Mouse (Mus musculus): Measurements from ENCODE around the gene Kng1.
"Not testable (repeated sequence)": the region's sequence is repeated elsewhere in the genome, so short reads cannot be mapped to it uniquely, and the experiment has no call there.

The Kng1 gene

DNA sequence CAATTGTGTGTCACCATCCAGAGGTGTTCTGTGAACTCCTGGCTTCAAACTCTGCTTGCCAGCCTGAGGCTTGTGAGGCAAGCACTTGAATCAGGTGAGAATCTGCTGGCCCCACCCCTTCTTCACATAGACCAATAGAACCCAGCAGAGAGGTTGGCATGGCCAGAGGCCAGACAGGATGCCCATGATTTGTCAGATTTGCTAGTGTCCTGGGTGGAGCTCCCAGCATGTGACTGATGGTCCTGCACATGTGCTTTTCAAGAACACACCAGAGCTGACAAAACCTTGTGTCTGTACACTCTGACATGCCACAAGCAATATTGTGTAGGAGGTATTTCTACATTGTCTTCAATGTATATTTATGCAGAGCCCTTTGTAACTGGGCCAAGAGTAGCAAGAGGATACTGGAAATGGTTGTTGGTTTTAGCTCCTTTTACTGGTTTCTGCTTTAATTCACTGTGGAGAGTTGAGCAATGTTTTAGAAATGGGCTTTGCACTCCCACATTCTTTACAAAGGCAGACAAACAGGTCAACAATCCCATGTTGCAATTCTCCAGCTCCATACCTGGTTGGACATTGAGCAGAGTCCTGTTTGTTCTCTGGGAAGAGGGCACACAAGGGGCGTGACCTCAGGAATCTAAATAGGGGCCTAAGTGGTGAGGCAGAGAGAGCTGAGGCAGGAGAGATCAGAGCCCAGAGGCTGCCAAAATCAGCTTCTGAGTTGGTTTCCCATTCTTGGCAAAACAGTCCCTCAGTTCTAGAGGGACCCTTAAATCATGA lies at the start of gene Kng1:
Kng1 (plus strand) TSS at position 198 of the 780 bp plus-strand sequence.
- DNase-seq (ENCODE audit: low spot score) = not testable (repeated sequence)

DNA sequence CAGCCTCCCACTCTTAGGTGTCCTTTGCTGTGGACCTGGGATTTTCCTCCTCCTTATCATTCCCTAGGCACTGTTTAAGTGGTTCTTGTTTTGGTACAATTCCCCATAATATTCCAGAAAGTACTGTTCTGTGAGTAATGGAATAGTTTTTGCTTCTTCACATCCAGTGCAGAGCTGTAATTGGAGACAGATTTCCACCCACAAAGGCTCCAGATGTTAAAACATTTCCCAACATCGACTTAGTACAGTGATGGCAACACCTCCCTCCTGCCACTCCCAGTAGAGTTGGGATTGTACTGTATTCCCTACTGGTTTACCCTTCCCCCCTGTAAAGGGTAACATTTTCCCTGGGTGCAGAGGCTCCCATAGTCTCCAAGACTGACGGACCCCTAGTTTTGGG lies 43.9 kb upstream of the Kng1 start:
- DNase-seq (ENCODE audit: low spot score) = not testable (repeated sequence)

DNA sequence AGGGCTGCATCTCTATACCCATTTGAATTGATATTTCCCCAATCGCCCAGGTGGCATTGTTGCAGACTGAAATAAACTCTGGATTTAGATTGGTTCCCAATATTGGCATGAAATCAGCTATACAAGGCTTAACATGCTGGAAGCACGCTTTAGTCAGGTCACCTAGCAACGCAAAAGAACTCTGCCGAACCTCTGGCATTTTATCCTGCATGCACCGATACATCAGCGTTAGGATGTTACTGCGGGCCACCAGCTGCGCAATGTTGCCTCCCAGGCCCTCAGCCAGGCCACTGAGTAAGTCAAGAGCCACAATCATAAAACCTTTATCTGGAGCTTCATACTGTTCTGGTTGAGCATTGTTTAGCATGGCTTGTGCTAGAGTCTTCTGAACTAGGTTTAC lies 43.0 kb upstream of the Kng1 start:
- not testable (repeated sequence) for DNase-seq (ENCODE audit: low spot score)

DNA sequence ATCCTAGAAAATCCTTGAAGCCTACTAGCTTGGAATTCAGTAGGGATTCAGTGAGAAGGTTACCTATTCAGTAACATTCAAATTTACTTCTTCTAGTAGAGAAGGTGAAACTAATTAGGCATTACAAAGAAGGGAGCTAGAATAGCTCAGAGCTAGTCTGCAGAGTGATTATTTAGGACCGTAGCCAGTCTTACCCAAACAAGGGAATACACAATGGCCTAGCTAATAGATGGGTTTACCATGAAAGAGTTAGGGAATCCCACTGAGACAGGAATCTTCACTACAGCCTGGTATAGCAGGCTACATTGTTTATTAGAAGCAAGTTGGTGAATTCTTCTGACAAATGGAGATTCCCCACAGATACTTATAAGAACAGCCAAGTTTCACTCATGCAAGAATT lies 37.1 kb upstream of the Kng1 start:
- DNase-seq (ENCODE audit: low spot score) = not testable (repeated sequence)

DNA sequence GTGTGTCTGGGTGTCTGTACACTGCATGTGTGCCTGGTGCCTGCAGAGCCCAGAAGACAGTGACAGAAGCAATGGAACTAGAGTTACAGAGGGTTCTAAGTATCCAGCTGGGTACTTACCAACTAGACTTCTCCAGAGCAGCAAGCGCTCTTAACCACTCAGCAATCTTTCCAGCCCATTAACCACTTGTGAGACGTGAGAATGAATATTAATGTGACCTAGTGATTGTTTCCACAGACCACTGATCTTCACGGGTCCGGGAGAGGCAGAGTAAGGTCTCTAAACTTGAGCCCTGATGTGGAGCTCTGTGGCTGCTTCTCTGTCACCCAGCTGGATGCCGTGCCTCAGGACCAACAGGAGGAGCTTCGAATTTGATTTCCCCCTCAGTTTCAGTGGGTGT lies 32.6 kb upstream of the Kng1 start:
- DNase-seq (ENCODE audit: low spot score) = no peak

DNA sequence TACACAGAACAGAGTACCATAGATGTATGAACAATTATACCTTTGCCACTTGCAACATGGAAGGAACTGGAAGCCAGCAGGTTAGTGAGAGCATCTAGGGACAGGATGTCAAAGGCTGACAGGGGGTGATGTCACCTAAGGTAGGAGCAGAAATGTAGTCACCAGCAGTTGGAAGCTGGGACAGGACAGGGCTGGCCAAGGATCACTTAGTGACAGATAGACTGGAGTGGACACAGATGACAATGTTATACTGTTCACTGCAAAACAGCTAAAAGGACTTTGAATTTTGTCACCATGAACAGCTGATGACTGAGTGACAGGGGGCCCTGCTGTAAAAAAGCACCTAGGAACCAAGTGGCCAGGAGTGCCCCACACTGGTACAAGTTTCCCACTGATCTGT lies 31.1 kb upstream of the Kng1 start:
- no peak for DNase-seq (ENCODE audit: low spot score)

DNA sequence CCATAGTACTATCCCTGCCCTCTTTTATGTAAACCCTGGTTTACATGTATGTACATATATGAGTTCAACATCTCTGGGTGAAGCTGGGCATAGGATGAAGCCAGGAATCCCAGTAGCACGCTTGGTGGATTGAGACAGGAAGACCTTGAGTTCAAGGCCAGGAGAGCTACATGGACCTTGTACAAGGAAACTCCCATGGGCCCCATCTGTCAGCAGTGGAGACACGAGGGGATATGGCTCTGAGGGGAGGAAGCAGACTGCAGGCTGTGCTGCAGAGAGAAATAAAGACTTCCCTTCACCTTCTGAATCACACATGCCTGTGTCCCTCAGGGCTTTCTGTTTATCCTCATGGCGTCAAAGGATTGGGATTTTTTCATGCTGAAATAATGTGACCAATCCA lies 30.3 kb upstream of the Kng1 start:
- not testable (repeated sequence) for DNase-seq (ENCODE audit: low spot score)

DNA sequence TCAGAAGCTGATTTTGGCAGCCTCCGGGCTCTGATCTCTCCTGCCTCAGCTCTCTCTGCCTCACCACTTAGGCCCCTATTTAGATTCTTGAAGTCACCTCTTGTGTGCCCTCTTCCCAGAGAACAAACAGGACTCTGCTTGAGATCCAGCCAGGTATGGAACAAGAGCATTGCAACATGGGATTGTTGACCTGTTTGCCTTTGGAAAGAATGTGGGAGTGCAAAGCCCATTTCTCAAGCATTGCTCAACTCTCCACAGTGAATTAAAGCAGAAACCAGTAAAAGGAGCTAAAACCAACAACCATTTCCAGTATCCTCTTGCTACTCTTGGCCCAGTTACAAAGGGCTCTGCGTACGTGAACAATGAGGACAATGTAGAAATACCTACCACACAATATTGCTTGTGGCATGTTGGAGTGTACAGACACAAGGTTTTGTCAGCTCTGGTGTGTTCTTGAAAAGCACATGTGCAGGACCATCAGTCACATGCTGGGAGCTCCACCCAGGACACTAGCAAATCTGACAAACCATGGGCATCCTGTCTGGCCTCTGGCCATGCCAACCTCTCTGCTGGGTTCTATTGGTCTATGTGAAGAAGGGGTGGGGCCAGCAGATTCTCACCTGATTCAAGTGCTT lies 28.6 kb upstream of the Kng1 start, which contains the start of gene Kng2:
Kng2 (minus strand) TSS at position 517 of the 635 bp plus-strand sequence.
- DNase-seq (ENCODE audit: low spot score) = not testable (repeated sequence)

DNA sequence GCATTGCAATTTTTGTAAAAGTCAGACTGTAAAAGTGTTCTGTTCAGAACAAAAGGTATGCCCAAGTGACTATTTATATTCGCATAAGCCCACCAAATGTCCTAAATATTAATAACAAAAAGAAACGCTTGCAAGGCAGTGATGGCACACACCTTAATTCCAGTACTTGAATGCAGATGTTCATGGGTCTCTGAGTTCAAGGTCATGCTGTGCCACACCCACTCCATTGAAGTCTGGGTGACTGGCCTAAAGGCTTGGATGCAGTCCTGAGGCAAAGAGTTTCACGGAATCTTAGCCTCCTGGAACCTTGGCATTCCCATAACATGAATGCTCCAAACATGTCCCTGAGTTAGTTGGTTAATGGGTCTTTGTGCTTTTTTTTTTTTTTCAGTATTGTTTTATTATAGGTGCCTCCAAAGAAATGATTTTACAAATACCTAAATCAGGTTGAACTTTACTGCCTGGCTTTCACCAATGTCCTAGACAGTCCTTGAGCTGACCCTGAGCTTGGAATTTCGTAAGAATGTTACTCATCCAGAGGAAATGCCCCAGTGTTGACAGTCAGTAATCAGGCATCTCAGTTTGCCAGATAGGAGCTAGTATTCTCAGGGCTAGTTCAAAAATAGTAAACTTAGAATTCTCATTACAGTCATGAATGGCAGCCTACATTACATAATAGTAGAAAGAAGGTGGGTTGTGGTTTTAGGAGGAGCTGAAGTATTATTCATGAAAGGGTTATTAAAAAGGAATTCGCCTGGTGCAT lies 26.8 kb upstream of the Kng1 start:
- DNase-seq (ENCODE audit: low spot score) = no peak

DNA sequence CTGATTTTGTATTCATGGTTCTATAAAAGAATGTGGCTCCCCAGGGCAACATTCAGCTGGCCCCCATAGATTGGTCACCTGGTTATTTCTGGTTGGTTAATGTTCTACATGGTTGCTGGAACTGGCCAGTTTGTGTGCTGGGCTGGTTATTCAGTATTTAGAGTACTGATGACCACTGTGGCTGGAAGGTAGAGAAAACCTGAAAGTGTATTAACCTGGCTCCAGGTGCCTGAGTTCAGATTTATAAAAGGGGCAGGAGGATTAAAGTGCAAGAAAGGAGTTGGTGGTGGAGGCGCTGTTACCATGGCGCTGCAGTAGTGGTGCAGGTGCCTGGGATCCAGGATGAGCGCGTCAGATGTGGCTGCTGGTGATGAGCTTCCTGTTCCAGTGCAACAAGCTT lies 24.0 kb upstream of the Kng1 start:
- no peak for DNase-seq (ENCODE audit: low spot score)

DNA sequence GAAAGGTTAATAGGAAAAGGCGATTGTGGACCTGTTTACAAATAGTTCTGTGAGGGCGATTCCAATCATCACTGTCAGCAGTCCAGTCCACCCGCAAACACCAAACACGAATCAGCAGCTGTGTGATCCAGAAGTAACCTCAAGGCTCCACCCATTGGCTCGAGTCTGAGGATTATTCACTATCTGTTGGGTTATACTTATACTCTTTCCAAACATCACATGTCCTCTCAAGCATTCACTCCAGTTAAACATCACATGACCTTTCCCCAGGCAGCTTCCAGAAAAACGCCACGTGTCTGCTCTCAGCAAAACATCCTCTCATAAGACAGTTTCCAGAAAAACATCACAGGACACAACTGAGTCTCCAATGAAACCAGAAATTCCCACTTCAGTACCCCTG lies 19.9 kb upstream of the Kng1 start:
- no peak for DNase-seq (ENCODE audit: low spot score)

DNA sequence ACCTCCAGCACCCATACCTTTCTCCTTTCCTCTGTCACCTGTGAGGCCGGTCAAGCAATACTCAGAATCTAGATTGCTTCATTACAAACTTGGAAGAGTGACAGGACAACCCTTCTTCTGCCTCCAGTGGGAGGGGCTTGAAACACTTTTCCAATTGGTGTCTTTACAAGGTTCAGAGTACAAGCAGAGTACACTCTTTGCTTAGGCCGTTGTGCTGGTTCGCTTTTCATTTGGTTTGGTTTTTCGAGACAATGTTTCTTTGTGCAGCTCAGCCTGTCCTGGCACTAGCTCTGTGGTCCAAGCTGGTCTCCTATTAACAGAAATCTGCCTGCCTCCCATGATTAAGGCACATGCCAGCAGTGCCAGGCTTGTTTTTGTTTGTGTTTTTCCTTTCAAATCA lies 18.4 kb upstream of the Kng1 start:
- DNase-seq (ENCODE audit: low spot score) = no peak

DNA sequence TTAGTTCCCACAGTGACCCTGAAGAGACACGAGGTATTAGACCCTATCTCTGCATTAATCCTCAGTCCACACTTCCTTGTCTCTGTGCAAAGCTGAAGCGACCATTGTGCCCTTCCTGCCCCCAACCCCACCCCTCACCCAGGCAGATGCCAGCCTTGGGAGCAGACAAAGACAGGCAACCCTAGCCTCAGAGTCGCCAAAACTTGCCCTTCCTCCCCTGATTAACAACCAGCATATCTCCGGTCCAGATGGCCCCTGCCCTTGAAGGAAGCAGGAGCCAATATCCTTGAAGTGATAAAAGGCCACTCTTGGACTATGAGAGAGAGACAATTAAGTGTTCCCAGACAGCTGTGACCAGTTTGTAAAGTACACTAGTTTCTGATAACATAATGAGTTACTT lies 16.8 kb upstream of the Kng1 start:
- DNase-seq (ENCODE audit: low spot score) = no peak

DNA sequence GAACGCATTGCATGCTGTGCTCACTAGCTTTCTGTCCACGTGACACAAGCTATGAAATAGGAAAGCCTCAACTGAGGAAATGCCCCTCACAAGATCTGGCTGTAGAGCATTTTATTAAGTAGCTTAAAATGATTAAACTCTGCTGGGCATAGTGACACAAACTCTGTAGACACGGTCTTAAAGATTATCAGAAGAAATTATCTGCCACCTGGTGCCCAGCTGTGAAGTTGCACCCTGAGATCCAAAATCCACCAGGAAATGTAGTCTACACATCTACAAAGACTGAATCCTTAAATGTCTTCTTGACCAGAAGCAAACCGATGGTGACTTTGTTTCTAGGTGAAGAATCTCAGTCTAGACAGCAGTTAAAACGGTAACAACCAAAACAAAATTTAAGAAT lies 11.3 kb upstream of the Kng1 start:
- DNase-seq (ENCODE audit: low spot score) = no peak

DNA sequence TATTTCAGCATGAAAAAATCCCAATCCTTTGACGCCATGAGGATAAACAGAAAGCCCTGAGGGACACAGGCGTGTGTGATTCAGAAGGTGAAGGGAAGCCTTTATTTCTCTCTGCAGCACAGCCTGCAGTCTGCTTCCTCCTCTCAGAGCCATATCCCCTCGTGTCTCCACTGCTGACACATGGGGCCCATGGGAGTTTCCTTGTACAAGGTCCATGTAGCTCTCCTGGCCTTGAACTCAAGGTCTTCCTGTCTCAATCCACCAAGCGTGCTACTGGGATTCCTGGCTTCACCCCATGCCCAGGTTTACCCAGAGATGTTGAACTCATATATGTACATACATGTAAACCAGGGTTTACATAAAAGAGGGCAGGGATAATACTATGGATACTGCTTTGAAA lies 2.0 kb downstream of the Kng1 start:
- DNase-seq (ENCODE audit: low spot score) = not testable (repeated sequence)

DNA sequence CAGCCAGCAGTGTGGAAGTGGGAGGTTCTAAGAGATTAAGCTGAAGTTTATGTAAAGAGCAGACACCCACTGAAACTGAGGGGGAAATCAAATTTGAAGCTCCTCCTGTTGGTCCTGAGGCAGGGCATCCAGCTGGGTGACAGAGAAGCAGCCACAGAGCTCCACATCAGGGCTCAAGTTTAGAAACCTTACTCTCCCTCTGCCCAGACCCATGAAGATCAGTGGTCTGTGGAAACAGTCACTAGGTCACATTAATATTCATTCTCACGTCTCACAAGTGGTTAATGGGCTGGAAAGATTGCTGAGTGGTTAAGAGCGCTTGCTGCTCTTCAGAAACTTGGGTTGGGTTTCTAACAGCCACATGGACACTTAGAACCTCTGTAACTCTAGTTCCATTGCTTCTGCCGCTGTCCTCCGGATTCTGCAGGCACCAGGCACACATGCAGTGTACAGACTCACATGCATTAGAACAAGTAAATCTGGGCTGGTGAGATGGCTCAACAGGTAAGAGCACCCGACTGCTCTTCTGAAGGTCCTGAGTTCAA lies 3.2 kb downstream of the Kng1 start:
- not testable (repeated sequence) for DNase-seq (ENCODE audit: low spot score)

DNA sequence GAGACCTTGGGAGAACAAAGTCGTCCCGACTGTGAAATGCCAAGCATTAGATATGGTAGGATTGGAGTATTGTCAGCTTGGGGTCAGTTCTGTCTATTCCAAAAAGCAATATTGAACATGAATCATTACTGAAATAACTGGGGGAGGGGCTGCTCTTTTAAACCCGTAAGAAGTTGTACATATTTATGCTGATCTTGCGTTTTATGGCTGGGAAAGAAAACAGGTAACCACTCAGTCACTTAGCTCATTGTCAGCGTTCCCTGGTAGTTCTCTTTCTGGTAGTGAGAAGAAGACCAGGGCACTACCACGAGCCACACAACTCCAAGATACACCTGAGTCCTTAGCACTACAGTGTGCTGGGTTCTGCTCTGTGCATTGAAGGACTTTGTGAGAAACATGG lies 19.9 kb downstream of the Kng1 start:
- DNase-seq (ENCODE audit: low spot score) = not testable (repeated sequence)

DNA sequence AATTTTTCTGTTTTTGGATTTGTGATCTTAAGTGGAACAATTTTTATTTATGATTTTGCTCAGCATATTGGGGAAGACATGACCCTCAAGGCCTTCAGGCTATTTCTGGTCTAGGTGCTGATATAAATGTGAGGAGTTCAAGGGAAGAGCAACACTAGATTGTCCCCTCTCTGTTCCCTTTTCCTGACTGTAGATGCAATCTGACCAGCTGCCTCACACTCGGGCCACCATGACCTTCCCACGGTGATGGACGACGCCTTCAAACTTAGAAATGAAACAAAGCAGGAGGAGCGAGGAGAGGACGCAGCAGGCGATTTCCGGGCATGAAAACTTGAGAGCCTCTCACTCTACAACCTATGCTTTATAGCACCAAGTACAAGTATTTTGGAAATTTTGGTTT lies 29.5 kb downstream of the Kng1 start:
- DNase-seq (ENCODE audit: low spot score) = not testable (repeated sequence)

DNA sequence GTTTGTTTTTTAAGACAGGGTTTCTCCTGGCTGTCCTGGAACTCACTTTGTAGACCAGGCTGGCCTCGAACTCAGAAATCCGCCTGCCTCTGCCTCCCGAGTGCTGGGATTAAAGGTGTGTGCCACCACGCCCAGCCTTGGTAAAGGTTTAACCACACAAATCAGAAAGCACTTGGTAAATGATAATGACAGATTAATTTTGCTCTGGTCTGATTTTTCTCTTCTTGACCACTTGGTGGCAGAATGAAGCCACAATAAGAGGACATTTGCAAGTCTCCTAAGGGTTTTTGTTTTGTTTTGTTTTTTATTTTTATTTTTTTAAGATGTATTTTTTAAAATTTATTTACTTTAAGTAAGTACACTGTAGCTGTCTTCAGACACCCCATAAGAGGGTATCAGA lies 30.0 kb downstream of the Kng1 start:
- DNase-seq (ENCODE audit: low spot score) = not testable (repeated sequence)

DNA sequence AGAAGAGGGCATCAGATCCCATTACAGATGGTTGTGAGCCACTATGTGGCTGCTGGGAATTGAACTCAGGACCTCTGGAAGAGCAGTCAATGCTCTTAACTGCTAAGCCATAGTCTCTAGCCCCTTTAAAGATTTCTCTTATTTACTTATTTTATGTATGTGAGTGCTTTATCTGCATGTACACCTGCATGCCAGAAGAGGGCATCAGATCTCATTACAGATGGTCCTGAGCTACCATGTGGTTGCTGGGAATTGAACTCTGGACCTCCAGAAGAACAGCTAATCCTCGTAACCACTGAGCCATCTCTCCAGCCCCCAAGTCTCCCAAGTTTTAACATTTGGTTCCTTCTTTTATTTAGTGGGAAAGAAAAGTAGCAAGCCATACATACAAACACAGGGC lies 30.8 kb downstream of the Kng1 start:
- not testable (repeated sequence) for DNase-seq (ENCODE audit: low spot score)

DNA sequence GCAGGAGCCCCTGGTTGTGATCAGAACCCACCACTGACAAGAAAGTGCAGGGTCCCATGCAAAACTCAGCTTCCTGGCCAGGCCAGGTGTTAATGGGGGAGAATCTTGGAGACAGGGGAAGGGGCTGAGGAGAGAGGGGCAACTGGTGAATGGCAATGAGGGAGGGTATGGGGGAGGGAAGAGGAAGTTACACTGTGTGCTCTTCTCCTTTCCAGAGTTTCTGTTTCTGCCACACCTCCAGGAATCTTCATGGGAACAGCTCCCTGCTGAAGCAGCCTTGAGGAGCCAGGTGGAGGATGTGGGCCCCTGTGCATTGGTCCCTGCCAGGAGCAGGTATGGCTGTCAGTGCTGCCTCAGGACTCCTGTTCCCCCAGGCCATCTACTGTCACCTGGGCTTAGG lies 33.7 kb downstream of the Kng1 start:
- not testable (repeated sequence) for DNase-seq (ENCODE audit: low spot score)

DNA sequence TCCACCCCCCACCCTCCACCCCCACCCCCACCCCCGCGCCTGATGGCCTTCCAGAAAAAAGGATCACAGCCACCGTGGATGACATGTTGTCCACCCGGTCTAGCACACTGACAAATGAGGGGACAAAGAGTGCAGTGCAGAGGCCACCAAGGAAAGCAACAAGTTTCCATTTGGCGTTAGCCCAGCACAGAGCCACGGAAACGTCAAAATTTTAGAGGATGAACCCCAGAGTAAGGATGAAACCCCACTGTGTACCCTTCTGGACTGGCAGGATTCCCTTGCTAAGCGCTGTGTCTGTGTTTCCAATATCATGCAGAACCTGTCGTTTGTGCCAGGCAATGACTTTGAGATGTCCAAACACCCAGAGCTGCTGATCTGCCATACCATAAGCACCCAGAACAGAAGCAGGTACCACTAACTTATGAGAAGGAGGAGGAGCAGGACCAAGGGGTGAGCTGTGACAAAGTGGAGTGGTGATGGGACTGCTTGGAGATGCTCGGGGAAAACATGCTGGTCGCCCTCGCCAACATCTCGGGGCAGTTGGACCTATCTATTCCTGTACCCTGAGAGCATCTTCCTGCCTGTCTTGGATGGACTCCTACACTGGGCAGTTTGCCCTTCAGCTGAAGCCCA lies 35.8 kb downstream of the Kng1 start:
- no peak for DNase-seq (ENCODE audit: low spot score)

Data from T-cell, adult 2 months (primary cell).